In the genomic region with DNA sequence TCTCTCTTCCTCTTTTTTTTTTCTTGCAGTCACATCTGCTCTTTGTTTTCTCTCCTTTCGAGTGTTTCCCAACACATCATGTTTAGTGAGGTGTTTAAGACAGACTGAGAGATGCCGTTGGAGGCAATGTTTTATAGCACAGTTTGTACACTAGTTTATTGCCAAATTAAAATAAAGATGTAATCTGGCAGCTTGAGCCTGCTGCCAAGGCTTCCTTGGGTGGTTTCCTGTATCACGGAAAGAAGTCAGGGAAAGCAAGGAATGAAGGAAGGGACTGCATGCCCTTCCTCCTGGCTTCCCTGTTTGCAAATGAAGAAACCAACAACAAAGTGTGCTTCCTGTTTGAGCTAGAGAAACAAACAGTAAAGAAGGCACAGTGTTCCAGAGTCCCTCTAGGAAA, we compare ENCODE assay signal across 19 mouse cellular contexts.
"Had no signal": no experiment of that assay in that cellular context is flagged by ENCODE, and none has a peak within 500 bp of the region (broad histone marks: within the 10 kb centered on the region; RNA-seq: fewer than 3 reads in every experiment).

No protein-coding gene starts in this region.

- H3K9me3 ChIP-seq: limb, embryonic 12.5 days; limb, embryonic 15.5 days; midbrain, embryonic 12.5 days; midbrain, embryonic 15.5 days; neural tube, embryonic 12.5 days; neural tube, embryonic 15.5 days had no signal

- ATAC-seq: liver, postnatal 0 days; lung, postnatal 0 days; midbrain, embryonic 15.5 days had no signal

- H3K4me2 ChIP-seq: limb, embryonic 12.5 days; limb, embryonic 15.5 days; liver, embryonic 11.5 days; lung, embryonic 14.5 days; midbrain, embryonic 12.5 days; midbrain, embryonic 15.5 days; neural tube, embryonic 12.5 days; neural tube, embryonic 15.5 days had no signal

- H3K4me3 ChIP-seq: limb, embryonic 12.5 days; limb, embryonic 15.5 days; midbrain, embryonic 12.5 days; midbrain, embryonic 15.5 days; neural tube, embryonic 12.5 days; neural tube, embryonic 15.5 days had no signal

- H3K27ac ChIP-seq: kidney, postnatal 0 days; limb, embryonic 12.5 days; limb, embryonic 15.5 days; liver, embryonic 14.5 days; macrophage; midbrain, embryonic 12.5 days; midbrain, embryonic 15.5 days; neural tube, embryonic 12.5 days; neural tube, embryonic 15.5 days; stomach, postnatal 0 days had no signal

- H3K27me3 ChIP-seq: limb, embryonic 12.5 days; limb, embryonic 15.5 days; midbrain, embryonic 12.5 days; midbrain, embryonic 15.5 days; neural tube, embryonic 12.5 days; neural tube, embryonic 15.5 days had no signal

- DNase-seq: liver, postnatal 0 days; lung, embryonic 14.5 days; right cerebral cortex, adult 18-20 months; right cerebral cortex, postnatal 14 days; right cerebral cortex, postnatal 4 days; thymus, adult 2 months; thymus, postnatal 14 days had no signal

- H3K36me3 ChIP-seq: limb, embryonic 12.5 days; limb, embryonic 15.5 days; midbrain, embryonic 12.5 days; midbrain, embryonic 15.5 days; neural tube, embryonic 12.5 days; neural tube, embryonic 15.5 days had no signal

- H3K9ac ChIP-seq: limb, embryonic 12.5 days; limb, embryonic 15.5 days; liver, embryonic 14.5 days; liver, postnatal 0 days; lung, embryonic 14.5 days; midbrain, embryonic 12.5 days; midbrain, embryonic 15.5 days; neural tube, embryonic 12.5 days; neural tube, embryonic 15.5 days had no signal

- H3K4me1 ChIP-seq: limb, embryonic 12.5 days; limb, embryonic 15.5 days; midbrain, embryonic 12.5 days; midbrain, embryonic 15.5 days; neural tube, embryonic 12.5 days had no signal
